Mouse (Mus musculus): ENCODE data around the gene Shoc2.

The Shoc2 gene

GRCm38 (mm10) chr19:54046684-54047070 is 102.6 kb downstream of the Shoc2 start:
- H3K4me1 ChIP-seq (replicated peaks; ENCODE audit: low read depth, low read length), result peaks cover 33% of the 10 kb centered on the region
- peak overlapping the region; percentile 79 for H3K4me3 ChIP-seq (replicated peaks; ENCODE audit: low read length)
- 0 out of 2 replicates have a peak, but pooled peaks cover 2% of the 10 kb centered on the region for H3K9me3 ChIP-seq (ENCODE audit: low read length)
- H3K27me3 ChIP-seq (ENCODE audit: insufficient read depth, low read length), result peaks cover 77% of the 10 kb centered on the region
- no peaks in the 10 kb centered on the region for H3K36me3 ChIP-seq (ENCODE audit: insufficient read depth, low read length)
- TF ChIP-seq CTCF (conservative IDR thresholded peaks at IDR 0.05; ENCODE audit: low read length) (no peak), POU5F1 (IDR thresholded peaks at IDR 0.05; ENCODE audit: borderline replicate concordance, low read length) (no peak), NANOG (IDR thresholded peaks at IDR 0.05; ENCODE audit: borderline replicate concordance, low read length) (no peak)

GRCm38 (mm10) chr19:54047386-54048050 is 103.4 kb downstream of the Shoc2 start:
- H3K4me3 ChIP-seq (replicated peaks; ENCODE audit: low read length), result peak overlapping the region; percentile 79
- TF ChIP-seq NANOG (IDR thresholded peaks at IDR 0.05; ENCODE audit: borderline replicate concordance, low read length) (no peak), CTCF (conservative IDR thresholded peaks at IDR 0.05; ENCODE audit: low read length) (no peak), POU5F1 (IDR thresholded peaks at IDR 0.05; ENCODE audit: borderline replicate concordance, low read length) (no peak)
- H3K36me3 ChIP-seq (ENCODE audit: insufficient read depth, low read length), result no peaks in the 10 kb centered on the region
- 0 out of 2 replicates have a peak, but pooled peaks cover 2% of the 10 kb centered on the region for H3K9me3 ChIP-seq (ENCODE audit: low read length)
- peaks cover 84% of the 10 kb centered on the region for H3K27me3 ChIP-seq (ENCODE audit: insufficient read depth, low read length)
- peaks cover 33% of the 10 kb centered on the region for H3K4me1 ChIP-seq (replicated peaks; ENCODE audit: low read depth, low read length)

- Histone ChIP-seq H3K4me3 (replicated peaks; ENCODE audit: low read length) (no peak overlapping the region), H3K9me3 (ENCODE audit: low read length) (0 out of 2 replicates have a peak, but pooled peaks cover 2% of the 10 kb centered on the region), H3K4me1 (replicated peaks; ENCODE audit: low read depth, low read length) (peaks cover 33% of the 10 kb centered on the region), H3K27me3 (ENCODE audit: insufficient read depth, low read length) (peaks cover 82% of the 10 kb centered on the region), H3K36me3 (ENCODE audit: insufficient read depth, low read length) (no peaks in the 10 kb centered on the region)
- TF ChIP-seq CTCF (conservative IDR thresholded peaks at IDR 0.05; ENCODE audit: low read length) (no peak), NANOG (IDR thresholded peaks at IDR 0.05; ENCODE audit: borderline replicate concordance, low read length) (no peak), POU5F1 (IDR thresholded peaks at IDR 0.05; ENCODE audit: borderline replicate concordance, low read length) (no peak)
Measured at GRCm38 (mm10) chr19:54048161-54048885, 104.2 kb downstream of the Shoc2 start.

- H3K4me3 ChIP-seq (replicated peaks; ENCODE audit: low read length), result no peak overlapping the region
- peaks cover 58% of the 10 kb centered on the region for H3K27me3 ChIP-seq (ENCODE audit: insufficient read depth, low read length)
- TF ChIP-seq POU5F1 (IDR thresholded peaks at IDR 0.05; ENCODE audit: borderline replicate concordance, low read length) (no peak), CTCF (conservative IDR thresholded peaks at IDR 0.05; ENCODE audit: low read length) (no peak), NANOG (IDR thresholded peaks at IDR 0.05; ENCODE audit: borderline replicate concordance, low read length) (no peak)
- H3K4me1 ChIP-seq (replicated peaks; ENCODE audit: low read depth, low read length), result peaks cover 26% of the 10 kb centered on the region
- no peaks in the 10 kb centered on the region for H3K36me3 ChIP-seq (ENCODE audit: insufficient read depth, low read length)
- H3K9me3 ChIP-seq (ENCODE audit: low read length), result no peaks in the 10 kb centered on the region; the same call in 1 of the 2 replicates
Measured at GRCm38 (mm10) chr19:54051651-54052050, 107.5 kb downstream of the Shoc2 start.

- H3K9me3 ChIP-seq (ENCODE audit: low read length), result peaks cover 5% of the 10 kb centered on the region; the same call in 1 of the 2 replicates
- TF ChIP-seq CTCF (conservative IDR thresholded peaks at IDR 0.05; ENCODE audit: low read length) (no peak), NANOG (IDR thresholded peaks at IDR 0.05; ENCODE audit: borderline replicate concordance, low read length) (peak; percentile 27; the same call in 1 of the 2 replicates), POU5F1 (IDR thresholded peaks at IDR 0.05; ENCODE audit: borderline replicate concordance, low read length) (peak; percentile 64)
- H3K4me3 ChIP-seq (replicated peaks; ENCODE audit: low read length), result no peak overlapping the region
- H3K4me1 ChIP-seq (replicated peaks; ENCODE audit: low read depth, low read length), result peaks cover 12% of the 10 kb centered on the region
- peaks cover 21% of the 10 kb centered on the region for H3K27me3 ChIP-seq (ENCODE audit: insufficient read depth, low read length)
- no peaks in the 10 kb centered on the region for H3K36me3 ChIP-seq (ENCODE audit: insufficient read depth, low read length)
Measured at GRCm38 (mm10) chr19:54055845-54056244, 111.7 kb downstream of the Shoc2 start.

GRCm38 (mm10) chr19:54068447-54068846 is 124.3 kb downstream of the Shoc2 start:
- Histone ChIP-seq H3K27me3 (ENCODE audit: insufficient read depth, low read length) (peaks cover 8% of the 10 kb centered on the region), H3K36me3 (ENCODE audit: insufficient read depth, low read length) (no peaks in the 10 kb centered on the region), H3K4me3 (replicated peaks; ENCODE audit: low read length) (no peak overlapping the region), H3K9me3 (ENCODE audit: low read length) (no peaks in the 10 kb centered on the region), H3K4me1 (replicated peaks; ENCODE audit: low read depth, low read length) (peaks cover 9% of the 10 kb centered on the region; the same call in 1 of the 2 replicates)
- TF ChIP-seq POU5F1 (IDR thresholded peaks at IDR 0.05; ENCODE audit: borderline replicate concordance, low read length) (no peak), NANOG (IDR thresholded peaks at IDR 0.05; ENCODE audit: borderline replicate concordance, low read length) (no peak), CTCF (conservative IDR thresholded peaks at IDR 0.05; ENCODE audit: low read length) (no peak)

GRCm38 (mm10) chr19:54070521-54070920 is 126.4 kb downstream of the Shoc2 start:
- Histone ChIP-seq H3K9me3 (ENCODE audit: low read length) (peaks cover 9% of the 10 kb centered on the region; the same call in 1 of the 2 replicates), H3K36me3 (ENCODE audit: insufficient read depth, low read length) (no peaks in the 10 kb centered on the region), H3K4me1 (replicated peaks; ENCODE audit: low read depth, low read length) (peaks cover 9% of the 10 kb centered on the region; the same call in 1 of the 2 replicates), H3K27me3 (ENCODE audit: insufficient read depth, low read length) (0 out of 2 replicates have a peak, but pooled peaks cover 9% of the 10 kb centered on the region), H3K4me3 (replicated peaks; ENCODE audit: low read length) (no peak overlapping the region)
- TF ChIP-seq POU5F1 (IDR thresholded peaks at IDR 0.05; ENCODE audit: borderline replicate concordance, low read length) (no peak), CTCF (conservative IDR thresholded peaks at IDR 0.05; ENCODE audit: low read length) (no peak), NANOG (IDR thresholded peaks at IDR 0.05; ENCODE audit: borderline replicate concordance, low read length) (no peak)

- Histone ChIP-seq H3K9me3 (ENCODE audit: low read length) (peaks cover 9% of the 10 kb centered on the region; the same call in 1 of the 2 replicates), H3K4me1 (replicated peaks; ENCODE audit: low read depth, low read length) (peaks cover 9% of the 10 kb centered on the region; the same call in 1 of the 2 replicates), H3K36me3 (ENCODE audit: insufficient read depth, low read length) (no peaks in the 10 kb centered on the region), H3K27me3 (ENCODE audit: insufficient read depth, low read length) (0 out of 2 replicates have a peak, but pooled peaks cover 9% of the 10 kb centered on the region), H3K4me3 (replicated peaks; ENCODE audit: low read length) (no peak overlapping the region)
- TF ChIP-seq POU5F1 (IDR thresholded peaks at IDR 0.05; ENCODE audit: borderline replicate concordance, low read length) (no peak), CTCF (conservative IDR thresholded peaks at IDR 0.05; ENCODE audit: low read length) (no peak), NANOG (IDR thresholded peaks at IDR 0.05; ENCODE audit: borderline replicate concordance, low read length) (no peak)
Measured at GRCm38 (mm10) chr19:54072233-54072800, 128.2 kb downstream of the Shoc2 start.

Measured in E14TG2a.4 (cell line).